Comparison of ENCODE assay signal across 25 mouse cellular contexts in the genomic region with DNA sequence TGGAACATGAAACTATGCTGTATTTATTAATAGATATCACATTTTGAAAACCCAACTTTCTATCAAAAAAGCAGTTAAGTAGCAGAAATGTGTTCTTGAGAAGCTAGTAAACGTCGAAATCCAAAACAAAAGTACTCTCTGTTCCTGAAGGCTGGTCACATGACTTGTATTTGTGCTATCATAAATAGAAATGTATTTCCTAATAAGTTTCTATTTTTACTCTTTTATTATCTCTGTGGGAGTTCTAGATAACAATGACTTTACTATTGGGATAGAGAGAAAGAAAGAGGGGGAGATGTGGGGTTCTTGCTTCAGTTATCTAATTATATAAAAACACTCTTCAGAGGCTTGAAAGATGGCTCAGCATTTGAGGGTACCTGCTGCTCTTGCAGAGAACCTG. TPM values are rescaled to one million over a fixed set of nuclear protein-coding genes. Genes with fewer than 3 reads are reported as not detected.
DNase-seq lines count a peak whose midpoint lies in the region; ATAC-seq and TF ChIP-seq lines count a peak whose summit lies in the region.
"Had no signal": no experiment of that assay in that cellular context is flagged by ENCODE, and none has a peak within 500 bp of the region (broad histone marks: within the 10 kb centered on the region; RNA-seq: fewer than 3 reads in every experiment).

No protein-coding gene starts in this region.

- H3K9ac ChIP-seq in heart, embryonic 14.5 days (ENCODE audit: low read length) = no peak overlapping the region
- H3K9ac ChIP-seq in liver, postnatal 0 days (replicated peaks) = no peak overlapping the region
- no peak overlapping the region for H3K9ac ChIP-seq in intestine, embryonic 16.5 days (ENCODE audit: low read depth, low read length)
- H3K9ac ChIP-seq: embryonic facial prominence, embryonic 13.5 days; forebrain, embryonic 15.5 days; heart, embryonic 13.5 days; hindbrain, embryonic 12.5 days; intestine, embryonic 15.5 days; limb, embryonic 15.5 days; liver, embryonic 14.5 days; lung, embryonic 14.5 days; midbrain, embryonic 13.5 days had no signal

- DNase-seq in heart, adult 11 months = no peak
- no peak for DNase-seq in liver, postnatal 0 days
- DNase-seq in liver (no peak), adipocyte (ENCODE audit: low spot score) (peak; percentile 40)
- DNase-seq in frontal cortex, postnatal 14 days (ENCODE audit: low spot score in 2 of 2) = no peak
- DNase-seq: adrenal gland, adult 8-10 months; cerebellum, adult 9-11 months; heart, postnatal 36 days; lung, embryonic 14.5 days; thymus, postnatal 4 days had no signal

- 64% methylated on average over 2 of the region's 2 CpGs for WGBS in heart, embryonic 14.5 days
- WGBS in liver, postnatal 0 days (ENCODE audit: insufficient replicate concordance) = 67% methylated on average over 2 of the region's 2 CpGs
- WGBS in intestine, embryonic 16.5 days = 61% methylated on average over 2 of the region's 2 CpGs

- peaks cover 2 to 9% of the 10 kb centered on the region in 2 experiments; a peak in 3 of 4 replicates for H3K4me1 ChIP-seq in heart, embryonic 14.5 days (ENCODE audit: control insufficient read depth in 2 of 2, insufficient read depth in 2 of 2, low read length in 2 of 2)
- H3K4me1 ChIP-seq in liver, postnatal 0 days (ENCODE audit: insufficient read depth) = no peaks in the 10 kb centered on the region
- 0 out of 2 replicates have a peak, but pooled peaks cover 2% of the 10 kb centered on the region for H3K4me1 ChIP-seq in intestine, embryonic 16.5 days (ENCODE audit: control insufficient read depth, insufficient read depth, low read length)
- H3K4me1 ChIP-seq: forebrain, embryonic 15.5 days; hindbrain, embryonic 12.5 days; intestine, embryonic 15.5 days; limb, embryonic 10.5 days; limb, embryonic 15.5 days; midbrain, embryonic 13.5 days had no signal

- H3K36me3 ChIP-seq in heart, embryonic 14.5 days (ENCODE audit: control insufficient read depth, insufficient read depth, low read length) = no peaks in the 10 kb centered on the region
- H3K36me3 ChIP-seq in liver, postnatal 0 days (replicated peaks; ENCODE audit: insufficient read depth, low read length) = no peaks in the 10 kb centered on the region
- H3K36me3 ChIP-seq in intestine, embryonic 16.5 days (ENCODE audit: control insufficient read depth, insufficient read depth, low read length) = no peaks in the 10 kb centered on the region
- H3K36me3 ChIP-seq: embryonic facial prominence, embryonic 13.5 days; forebrain, embryonic 10.5 days; forebrain, embryonic 15.5 days; heart, embryonic 13.5 days; hindbrain, embryonic 12.5 days; intestine, embryonic 15.5 days; limb, embryonic 10.5 days; limb, embryonic 15.5 days; midbrain, embryonic 13.5 days had no signal

- H3K27ac ChIP-seq in heart, embryonic 14.5 days (replicated peaks in 1 of 2; ENCODE audit: control insufficient read depth in 1 of 2, insufficient read depth in 1 of 2, low read depth in 2 of 2, low read length in 2 of 2) = no peak overlapping the region
- H3K27ac ChIP-seq in liver, postnatal 0 days (ENCODE audit: low read depth) = no peak overlapping the region
- H3K27ac ChIP-seq in intestine, embryonic 16.5 days (ENCODE audit: low read length) = no peak overlapping the region
- H3K27ac ChIP-seq: embryonic facial prominence, embryonic 13.5 days; forebrain, embryonic 10.5 days; forebrain, embryonic 15.5 days; heart, embryonic 13.5 days; hindbrain, embryonic 12.5 days; hindbrain, postnatal 0 days; intestine, embryonic 15.5 days; limb, embryonic 10.5 days; limb, embryonic 15.5 days; liver, embryonic 14.5 days; macrophage; midbrain, embryonic 13.5 days had no signal

- H3K27me3 ChIP-seq in heart, embryonic 14.5 days (ENCODE audit: control insufficient read depth, insufficient read depth, low read length) = no peaks in the 10 kb centered on the region
- H3K27me3 ChIP-seq in liver, postnatal 0 days (ENCODE audit: insufficient read depth, low read length) = no peaks in the 10 kb centered on the region
- no peaks in the 10 kb centered on the region for H3K27me3 ChIP-seq in intestine, embryonic 16.5 days (replicated peaks; ENCODE audit: control insufficient read depth, insufficient read depth, low read length)
- H3K27me3 ChIP-seq: embryonic facial prominence, embryonic 13.5 days; forebrain, embryonic 15.5 days; heart, embryonic 13.5 days; hindbrain, embryonic 12.5 days; intestine, embryonic 15.5 days; limb, embryonic 15.5 days; midbrain, embryonic 13.5 days had no signal

- ATAC-seq in heart, embryonic 14.5 days (ENCODE audit: insufficient number of reproducible peaks, insufficient read depth, low FRiP score, low read depth) = no peak
- ATAC-seq in liver, postnatal 0 days = no peak
- ATAC-seq in intestine, embryonic 16.5 days = no peak
- ATAC-seq: activated CD4-positive, CD25-positive, alpha-beta regulatory T cell, adult 4 months; forebrain, embryonic 15.5 days; hindbrain, postnatal 0 days; intestine, embryonic 15.5 days; midbrain, embryonic 13.5 days had no signal

- H3K4me3 ChIP-seq in heart, embryonic 14.5 days (ENCODE audit: control insufficient read depth in 1 of 2, insufficient read depth in 1 of 2, low read depth in 1 of 2, low read length in 2 of 2) = no peak overlapping the region
- H3K4me3 ChIP-seq in liver, postnatal 0 days (ENCODE audit: low read depth, low read length) = no peak overlapping the region
- H3K4me3 ChIP-seq in intestine, embryonic 16.5 days (ENCODE audit: low read length) = no peak overlapping the region
- H3K4me3 ChIP-seq: embryonic facial prominence, embryonic 13.5 days; forebrain, embryonic 10.5 days; forebrain, embryonic 15.5 days; heart, embryonic 13.5 days; hindbrain, embryonic 12.5 days; intestine, embryonic 15.5 days; limb, embryonic 10.5 days; limb, embryonic 15.5 days; midbrain, embryonic 13.5 days had no signal

- H3K9me3 ChIP-seq in heart, embryonic 14.5 days (ENCODE audit: control insufficient read depth, low read length) = no peaks in the 10 kb centered on the region
- H3K9me3 ChIP-seq in liver, postnatal 0 days (ENCODE audit: low read length) = no peaks in the 10 kb centered on the region
- no peaks in the 10 kb centered on the region for H3K9me3 ChIP-seq in intestine, embryonic 16.5 days (ENCODE audit: control insufficient read depth, low read length)
- H3K9me3 ChIP-seq: embryonic facial prominence, embryonic 13.5 days; forebrain, embryonic 10.5 days; forebrain, embryonic 15.5 days; heart, embryonic 13.5 days; hindbrain, embryonic 12.5 days; intestine, embryonic 15.5 days; limb, embryonic 10.5 days; limb, embryonic 15.5 days; midbrain, embryonic 13.5 days had no signal

- peak overlapping the region; percentile 2; the same call in 1 of the 2 replicates for H3K4me2 ChIP-seq in heart, embryonic 14.5 days (ENCODE audit: low read length)
- H3K4me2 ChIP-seq in liver, postnatal 0 days (ENCODE audit: low read depth, low read length) = no peak overlapping the region
- H3K4me2 ChIP-seq in intestine, embryonic 16.5 days (ENCODE audit: low read depth, low read length) = no peak overlapping the region
- H3K4me2 ChIP-seq: embryonic facial prominence, embryonic 13.5 days; forebrain, embryonic 15.5 days; heart, embryonic 13.5 days; hindbrain, embryonic 12.5 days; intestine, embryonic 15.5 days; limb, embryonic 15.5 days; lung, embryonic 14.5 days; midbrain, embryonic 13.5 days had no signal

- TF ChIP-seq CTCF in liver, postnatal 0 days (IDR thresholded peaks at IDR 0.05; ENCODE audit: low read depth) = no peak

- TF ChIP-seq EP300 in liver, postnatal 0 days (IDR thresholded peaks at IDR 0.05; ENCODE audit: low read depth) = 0 out of 2 replicates have a peak, but pooled peaks have one; percentile 16

RNA-seq across cellular contexts. Expression of a gene that starts 29.5 kb away (rescaled TPM):
- 37.1 and 38.4 TPM in 2 replicates for polyA plus RNA-seq in heart, embryonic 14.5 days (2014; fragmentation: Nextera tagmentation; extraction: Ambion mirVana)
- 5.6 and 5.9 TPM in 2 replicates for polyA plus RNA-seq in liver, postnatal 0 days (2015; fragmentation: Nextera tagmentation; extraction: Ambion mirVana)
- 24.7 and 26.6 TPM in 2 replicates for polyA plus RNA-seq in intestine, embryonic 16.5 days (2015; fragmentation: Nextera tagmentation; extraction: Ambion mirVana)

RNA-seq across cellular contexts. Expression of a gene that starts 42.2 kb away (rescaled TPM):
- 13.7 and 15.3 TPM in 2 replicates for polyA plus RNA-seq in heart, embryonic 14.5 days (2014; fragmentation: Nextera tagmentation; extraction: Ambion mirVana)
- polyA plus RNA-seq in liver, postnatal 0 days (2015; fragmentation: Nextera tagmentation; extraction: Ambion mirVana) = 3.4 and 3.7 TPM in 2 replicates
- 5.4 and 5.8 TPM in 2 replicates for polyA plus RNA-seq in intestine, embryonic 16.5 days (2015; fragmentation: Nextera tagmentation; extraction: Ambion mirVana)
- polyA plus RNA-seq: activated CD4-positive, CD25-positive, alpha-beta regulatory T cell, adult 4 months had no signal
